Comparison of ENCODE assay signal across 8 mouse cellular contexts in the genomic region with DNA sequence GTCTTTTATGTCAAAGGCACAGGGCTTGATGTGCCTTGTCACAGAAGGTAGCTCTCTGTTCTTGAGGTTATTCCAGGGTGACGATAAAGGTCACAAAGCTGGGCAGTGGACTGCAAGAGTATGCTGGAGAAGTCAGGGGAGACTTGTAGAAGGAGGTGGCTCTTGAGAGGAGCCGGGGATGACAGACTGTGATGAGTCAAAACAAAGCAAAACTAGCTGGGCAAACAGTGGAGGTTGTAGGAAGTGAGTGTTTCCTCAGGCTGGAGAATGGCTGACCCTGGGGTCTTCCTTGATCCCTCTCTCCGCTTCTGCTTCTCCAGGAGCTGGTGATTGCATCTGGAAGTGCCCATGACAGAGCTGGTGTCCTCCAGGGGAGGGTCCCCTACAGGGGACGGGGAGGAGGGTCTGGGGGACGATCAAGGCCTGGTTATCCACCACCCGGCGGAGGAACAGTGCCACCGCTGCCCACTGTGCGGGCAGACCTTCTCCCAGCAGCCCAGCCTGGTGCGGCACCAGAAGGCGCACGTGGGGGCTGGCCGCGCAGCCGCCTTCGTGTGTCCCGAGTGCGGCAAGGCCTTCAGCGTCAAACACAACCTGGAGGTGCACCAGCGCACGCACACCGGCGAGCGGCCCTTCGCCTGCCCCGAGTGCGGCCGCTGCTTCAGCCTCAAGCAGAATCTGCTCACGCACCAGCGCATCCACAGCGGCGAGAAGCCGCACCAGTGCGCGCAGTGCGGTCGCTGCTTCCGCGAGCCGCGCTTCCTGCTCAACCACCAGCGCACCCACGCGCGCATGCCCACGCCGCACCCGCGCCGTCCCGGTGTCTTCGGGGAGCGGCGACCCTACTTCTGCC. TPM values are rescaled to one million over a fixed set of nuclear protein-coding genes. Genes with fewer than 3 reads are reported as not detected.
DNase-seq lines count a peak whose midpoint lies in the region; ATAC-seq and TF ChIP-seq lines count a peak whose summit lies in the region.
"Had no signal": no experiment of that assay in that cellular context is flagged by ENCODE, and none has a peak within 500 bp of the region (broad histone marks: within the 10 kb centered on the region; RNA-seq: fewer than 3 reads in every experiment).

No protein-coding gene starts in this region.

- intact Hi-C loops in left cerebral cortex, postnatal 4 days (cut with DNase I) = no loop called here

- H3K36me3 ChIP-seq in ES-Bruce4 (ENCODE audit: control insufficient read depth, insufficient read depth, low read length, poor library complexity, severe bottlenecking) = no peaks in the 10 kb centered on the region
- H3K36me3 ChIP-seq in hindbrain, embryonic 14.5 days (replicated peaks; ENCODE audit: control insufficient read depth, insufficient read depth) = no peaks in the 10 kb centered on the region

- 5% methylated on average over 54 of the region's 54 CpGs for WGBS in hindbrain, embryonic 14.5 days

- H3K9me3 ChIP-seq in ES-Bruce4 (replicated peaks; ENCODE audit: control insufficient read depth, insufficient read depth, low read length, poor library complexity, severe bottlenecking) = no peaks in the 10 kb centered on the region
- H3K9me3 ChIP-seq in hindbrain, embryonic 14.5 days (ENCODE audit: control insufficient read depth, low read length) = no peaks in the 10 kb centered on the region

- no peak overlapping the region for H3K27ac ChIP-seq in ES-Bruce4 (ENCODE audit: insufficient read depth, low read length)
- peak overlapping the region; percentile 49; the same call in 1 of the 2 replicates for H3K27ac ChIP-seq in hindbrain, embryonic 14.5 days

- H3K4me3 ChIP-seq in ES-Bruce4 (ENCODE audit: low read depth, low read length) = peak overlapping the region; percentile 34
- H3K4me3 ChIP-seq in hindbrain, embryonic 14.5 days (replicated peaks; ENCODE audit: low read length) = peak overlapping the region; percentile 44

- TF ChIP-seq EP300 in ES-Bruce4 (IDR thresholded peaks at IDR 0.05; ENCODE audit: insufficient read depth, low read depth, low read length) = no peak

- TF ChIP-seq CTCF in ES-Bruce4 (IDR thresholded peaks at IDR 0.05; ENCODE audit: low read depth, low read length) = no peak

- DNase-seq in embryo, embryonic 9.5 days (ENCODE audit: extremely low spot score) = peak; percentile 31
- peak; percentile 31 for DNase-seq in hindbrain, embryonic 14.5 days (ENCODE audit: low spot score)
- peak; percentile 22 for DNase-seq in left cerebral cortex, postnatal 4 days
- peak; percentile 71 for DNase-seq in naive thymus-derived CD4-positive, alpha-beta T cell, adult 2 months (ENCODE audit: low read depth)
- DNase-seq in thymus, postnatal 0 days (ENCODE audit: low spot score) = peak; percentile 50

- H3K4me1 ChIP-seq in ES-Bruce4 (ENCODE audit: control insufficient read depth, insufficient read depth, low read length) = no peaks in the 10 kb centered on the region
- peaks cover 12% of the 10 kb centered on the region for H3K4me1 ChIP-seq in hindbrain, embryonic 14.5 days (replicated peaks; ENCODE audit: control insufficient read depth, insufficient read depth, low read length)

- peak overlapping the region; percentile 87 for H3K4me2 ChIP-seq in hindbrain, embryonic 14.5 days (replicated peaks)

- H3K9ac ChIP-seq in ES-Bruce4 (ENCODE audit: low read depth, poor library complexity, severe bottlenecking) = peak overlapping the region; percentile 37
- peak overlapping the region; percentile 64 for H3K9ac ChIP-seq in hindbrain, embryonic 14.5 days

- no peaks in the 10 kb centered on the region; the same call in none of the 2 replicates for H3K27me3 ChIP-seq in ES-Bruce4 (ENCODE audit: control insufficient read depth, insufficient read depth, low read length, poor library complexity, severe bottlenecking)
- peaks cover 18% of the 10 kb centered on the region for H3K27me3 ChIP-seq in hindbrain, embryonic 14.5 days (ENCODE audit: control insufficient read depth, insufficient read depth, low read length)

- peak; percentile 79 for ATAC-seq in CD4-positive, CD25-positive, alpha-beta regulatory T cell, adult 4 months
- peak; percentile 64 for ATAC-seq in hindbrain, embryonic 14.5 days (ENCODE audit: low FRiP score)

- no peak for TF ChIP-seq POLR2A in ES-Bruce4 (IDR thresholded peaks at IDR 0.05; ENCODE audit: insufficient read depth, low read length)

RNA-seq across cellular contexts. Expression of a gene that starts 2.5 kb away (rescaled TPM):
- 1 to 10 TPM; 2.7 to 5.2 TPM for polyA plus RNA-seq in CD4-positive, CD25-positive, alpha-beta regulatory T cell, adult 4 months (2017; shearing (Covaris generic))
- 0.29 and 0.36 TPM in 2 replicates for polyA plus RNA-seq in ES-Bruce4 (2011; ENCODE audit: insufficient read depth, insufficient read length, low read depth, missing spikeins)
- 23.1 and 25.7 TPM in 2 replicates for polyA plus RNA-seq in hindbrain, embryonic 14.5 days (2014; fragmentation: Nextera tagmentation; extraction: Ambion mirVana)
- 10 to 100 TPM; 14.1 to 15.1 TPM for total RNA-seq in left cerebral cortex, postnatal 4 days (2021)
- 2.0 and 2.3 TPM in 2 replicates for polyA plus RNA-seq in thymus, postnatal 0 days (2015; fragmentation: Nextera tagmentation; extraction: Ambion mirVana)

RNA-seq across cellular contexts. Expression of a gene that starts 18.0 kb away (rescaled TPM):
- 100 to 1,000 TPM; 149 to 213 TPM for polyA plus RNA-seq in CD4-positive, CD25-positive, alpha-beta regulatory T cell, adult 4 months (2017; shearing (Covaris generic))
- 0.31 TPM in 1 of 2 replicates, not detected in the other for polyA plus RNA-seq in ES-Bruce4 (2011; ENCODE audit: insufficient read depth, insufficient read length, low read depth, missing spikeins)
- 0.12 and 0.16 TPM in 2 replicates for polyA plus RNA-seq in hindbrain, embryonic 14.5 days (2014; fragmentation: Nextera tagmentation; extraction: Ambion mirVana)
- 1 to 10 TPM; 1.2 to 1.6 TPM for total RNA-seq in left cerebral cortex, postnatal 4 days (2021)
- 11.8 and 12.8 TPM in 2 replicates for polyA plus RNA-seq in thymus, postnatal 0 days (2015; fragmentation: Nextera tagmentation; extraction: Ambion mirVana)

RNA-seq across cellular contexts. Expression of a gene that starts 27.2 kb away (rescaled TPM):
- polyA plus RNA-seq in CD4-positive, CD25-positive, alpha-beta regulatory T cell, adult 4 months (2017; shearing (Covaris generic)) = 10 to 100 TPM in 1 of 2 experiments, 1 to 10 TPM in 1; 5.8 to 10.0 TPM
- polyA plus RNA-seq in ES-Bruce4 (2011; ENCODE audit: insufficient read depth, insufficient read length, low read depth, missing spikeins) = 3.2 and 6.0 TPM in 2 replicates
- polyA plus RNA-seq in hindbrain, embryonic 14.5 days (2014; fragmentation: Nextera tagmentation; extraction: Ambion mirVana) = 11.8 and 13.6 TPM in 2 replicates
- total RNA-seq in left cerebral cortex, postnatal 4 days (2021) = 10 to 100 TPM in 1 of 2 experiments, 1 to 10 TPM in 1; 9.8 to 10.5 TPM
- polyA plus RNA-seq in thymus, postnatal 0 days (2015; fragmentation: Nextera tagmentation; extraction: Ambion mirVana) = 6.8 and 6.9 TPM in 2 replicates

RNA-seq across cellular contexts. Expression of a gene that starts 35.3 kb away (rescaled TPM):
- polyA plus RNA-seq in CD4-positive, CD25-positive, alpha-beta regulatory T cell, adult 4 months (2017; shearing (Covaris generic)) = not detected
- not detected in 2 replicates for polyA plus RNA-seq in ES-Bruce4 (2011; ENCODE audit: insufficient read depth, insufficient read length, low read depth, missing spikeins)
- 0.74 and 0.78 TPM in 2 replicates for polyA plus RNA-seq in hindbrain, embryonic 14.5 days (2014; fragmentation: Nextera tagmentation; extraction: Ambion mirVana)
- not detected for total RNA-seq in left cerebral cortex, postnatal 4 days (2021)
- not detected in 2 replicates for polyA plus RNA-seq in thymus, postnatal 0 days (2015; fragmentation: Nextera tagmentation; extraction: Ambion mirVana)
- polyA plus RNA-seq: gonadal fat pad, adult 2 months had no signal

RNA-seq across cellular contexts. Expression of a gene that starts 35.4 kb away (rescaled TPM):
- polyA plus RNA-seq in CD4-positive, CD25-positive, alpha-beta regulatory T cell, adult 4 months (2017; shearing (Covaris generic)) = 1 to 10 TPM in 1 of 2 experiments, under 1 TPM in 1; 1.00 to 1.9 TPM
- 12.5 and 13.3 TPM in 2 replicates for polyA plus RNA-seq in ES-Bruce4 (2011; ENCODE audit: insufficient read depth, insufficient read length, low read depth, missing spikeins)
- 37.4 and 41.7 TPM in 2 replicates for polyA plus RNA-seq in hindbrain, embryonic 14.5 days (2014; fragmentation: Nextera tagmentation; extraction: Ambion mirVana)
- 10 to 100 TPM; 27.1 to 28.6 TPM for total RNA-seq in left cerebral cortex, postnatal 4 days (2021)
- polyA plus RNA-seq in thymus, postnatal 0 days (2015; fragmentation: Nextera tagmentation; extraction: Ambion mirVana) = 15.5 and 15.6 TPM in 2 replicates

Comparison
In these comparisons a context has a peak if more than half of its experiments do, and no peak if none do; other contexts are left out.
1. RNA of a gene that starts 18.0 kb away (polyA plus RNA-seq): 149 to 213 TPM in CD4-positive, CD25-positive, alpha-beta regulatory T cell, adult 4 months; 11.8 to 12.8 TPM in thymus, postnatal 0 days, 0.31 TPM in ES-Bruce4 and 0.12 to 0.16 TPM in hindbrain, embryonic 14.5 days; every median in the first group is over 10 times any median in the second.
2. Peak in every context shown above with its lines, with median percentiles within 50 percentile points of each other: DNase-seq.